Mouse (Mus musculus) G1E-ER4 (cell line): Measurements from ENCODE around the gene Keap1. TPM values are rescaled to one million over a fixed set of nuclear protein-coding genes. Genes with fewer than 3 reads are reported as not detected.

Source experiments
- GATA1 ChIP-seq: IDR thresholded peaks from one replicate; pipeline ENCODE4 v1.8.0; 2012; ENCODE audit warnings: low read length, inconsistent platforms
- polyA plus RNA-seq: library from polyadenylated mRNA; stranded (reverse); fragments of >175 nt; gene quantifications from 2 replicates; pipeline ENCODE4 v1.2.3, GENCODE M21; 2012

The Keap1 gene
- polyA plus RNA-seq, 1 experiment = 86.5 TPM

GRCm38 (mm10) chr9:21243826-21244427 lies 4.8 kb upstream of the Keap1 start:
- no peak for TF ChIP-seq GATA1

- TF ChIP-seq GATA1 = no peak
Observed at GRCm38 (mm10) chr9:21241343-21241742, 2.2 kb upstream of the Keap1 start.

GRCm38 (mm10) chr9:21239465-21239848 lies 296 bp upstream of the Keap1 start:
- no peak for TF ChIP-seq GATA1

- no peak for TF ChIP-seq GATA1
Observed at GRCm38 (mm10) chr9:21238004-21238732, 993 bp downstream of the Keap1 start.

- no peak for TF ChIP-seq GATA1
Observed at GRCm38 (mm10) chr9:21237368-21238003, 1.7 kb downstream of the Keap1 start.

GRCm38 (mm10) chr9:21236991-21237367 lies 2.2 kb downstream of the Keap1 start:
- TF ChIP-seq GATA1 = no peak

- TF ChIP-seq GATA1 = no peak
Observed at GRCm38 (mm10) chr9:21235341-21235740, 3.8 kb downstream of the Keap1 start.

GRCm38 (mm10) chr9:21233805-21234204 lies 5.4 kb downstream of the Keap1 start:
- no peak for TF ChIP-seq GATA1

- TF ChIP-seq GATA1 = no peak
Observed at GRCm38 (mm10) chr9:21233366-21233765, 5.8 kb downstream of the Keap1 start.

GRCm38 (mm10) chr9:21232867-21233266 lies 6.3 kb downstream of the Keap1 start:
- TF ChIP-seq GATA1 = no peak

GRCm38 (mm10) chr9:21231551-21231950 lies 7.6 kb downstream of the Keap1 start:
- no peak for TF ChIP-seq GATA1

- TF ChIP-seq GATA1 = no peak
Observed at GRCm38 (mm10) chr9:21227342-21227741, 11.8 kb downstream of the Keap1 start.

GRCm38 (mm10) chr9:21225415-21225758 lies 13.8 kb downstream of the Keap1 start:
- TF ChIP-seq GATA1 = no peak

- TF ChIP-seq GATA1 = no peak
Observed at GRCm38 (mm10) chr9:21224576-21225414, 14.4 kb downstream of the Keap1 start.

- TF ChIP-seq GATA1 = no peak
Observed at GRCm38 (mm10) chr9:21223906-21224305, 15.3 kb downstream of the Keap1 start.

GRCm38 (mm10) chr9:21221383-21221929 lies 17.7 kb downstream of the Keap1 start:
- TF ChIP-seq GATA1 = no peak
